Mouse (Mus musculus): ENCODE results near the gene Sema3e. TPM values are rescaled to one million over a fixed set of nuclear protein-coding genes. Genes with fewer than 3 reads are reported as not detected.

Sema3e gene
- polyA plus RNA-seq, 1 experiment from 2014 or later, result 1.9 TPM

- Histone ChIP-seq H3K36me3 (replicated peaks; ENCODE audit: control insufficient read depth, insufficient read depth, low read depth, low read length) (no peaks in the 10 kb centered on the region), H3K4me1 (ENCODE audit: control insufficient read depth, insufficient read depth, low read length) (no peaks in the 10 kb centered on the region), H3K4me2 (ENCODE audit: low read depth, low read length) (no peak overlapping the region), H3K9ac (replicated peaks; ENCODE audit: low read length) (no peak overlapping the region), H3K4me3 (ENCODE audit: low read depth, low read length) (no peak overlapping the region), H3K27me3 (ENCODE audit: control insufficient read depth, insufficient read depth, low read length) (no peaks in the 10 kb centered on the region), H3K27ac (replicated peaks; ENCODE audit: low read depth, low read length) (no peak overlapping the region), H3K9me3 (replicated peaks; ENCODE audit: control insufficient read depth, low read length) (no peaks in the 10 kb centered on the region)
- WGBS, result 79% methylated on average over 3 of the region's 3 CpGs
- DNase-seq (ENCODE audit: low spot score), result no peak
- ATAC-seq (replicated peaks; ENCODE audit: insufficient number of reproducible peaks, low FRiP score, low TSS enrichment, low read depth), result no peak
These were observed 206.0 kb downstream of the Sema3e start for GRCm38 (mm10) chr5:14231027-14231426.

DNA sequence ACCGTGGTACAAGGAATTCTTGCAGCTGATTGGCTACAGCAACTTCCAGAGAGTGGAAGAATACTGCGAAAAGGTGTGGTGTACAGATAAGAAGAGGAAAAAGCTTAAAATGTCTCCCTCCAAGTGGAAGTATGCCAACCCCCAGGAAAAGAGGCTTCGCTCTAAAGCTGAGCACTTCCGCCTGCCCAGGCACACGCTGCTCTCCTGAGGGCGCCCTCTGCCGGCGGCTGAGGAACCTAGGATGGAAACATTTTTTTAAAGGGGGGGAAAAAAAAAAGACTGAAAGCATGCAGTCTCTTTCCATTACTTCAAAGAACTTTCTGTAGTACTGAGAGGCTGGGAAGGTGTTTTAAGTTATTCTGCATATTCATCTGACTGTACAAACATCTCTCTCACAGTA, 227.5 kb downstream of the Sema3e start:
- no peak overlapping the region for H3K4me3 ChIP-seq (ENCODE audit: low read depth, low read length)
- peak; percentile 52 for DNase-seq (ENCODE audit: low spot score)
- ATAC-seq (replicated peaks; ENCODE audit: insufficient number of reproducible peaks, low FRiP score, low TSS enrichment, low read depth), result no peak
- H3K9me3 ChIP-seq (replicated peaks; ENCODE audit: control insufficient read depth, low read length), result no peaks in the 10 kb centered on the region
- no peak overlapping the region for H3K4me2 ChIP-seq (ENCODE audit: low read depth, low read length)
- H3K27ac ChIP-seq (replicated peaks; ENCODE audit: low read depth, low read length), result no peak overlapping the region
- 48% methylated on average over 8 of the region's 8 CpGs for WGBS
- H3K9ac ChIP-seq (replicated peaks; ENCODE audit: low read length), result no peak overlapping the region
- no peaks in the 10 kb centered on the region for H3K4me1 ChIP-seq (ENCODE audit: control insufficient read depth, insufficient read depth, low read length)
- no peaks in the 10 kb centered on the region for H3K36me3 ChIP-seq (replicated peaks; ENCODE audit: control insufficient read depth, insufficient read depth, low read depth, low read length)
- no peaks in the 10 kb centered on the region for H3K27me3 ChIP-seq (ENCODE audit: control insufficient read depth, insufficient read depth, low read length)

DNA sequence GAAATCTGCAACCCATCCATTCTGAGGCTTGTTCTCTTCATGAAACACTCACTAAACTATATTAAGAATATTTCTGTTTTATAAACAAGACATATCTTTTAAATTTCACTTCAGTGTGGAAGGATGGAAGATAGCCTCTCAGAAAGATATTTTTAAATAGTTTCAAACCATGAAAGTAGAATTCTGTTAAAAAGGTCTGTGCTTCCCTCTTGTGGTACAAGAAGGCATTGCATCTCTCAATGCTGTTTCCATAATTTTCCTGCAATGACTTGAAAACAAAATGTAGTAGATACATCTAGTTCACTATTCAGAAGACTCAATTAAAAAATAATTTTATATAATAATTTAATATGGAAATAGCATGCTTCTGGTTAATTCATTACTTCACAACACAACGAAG, 228.3 kb downstream of the Sema3e start:
- no peak overlapping the region for H3K27ac ChIP-seq (replicated peaks; ENCODE audit: low read depth, low read length)
- no peaks in the 10 kb centered on the region for H3K27me3 ChIP-seq (ENCODE audit: control insufficient read depth, insufficient read depth, low read length)
- DNase-seq (ENCODE audit: low spot score) (peak; percentile 70), ATAC-seq (replicated peaks; ENCODE audit: insufficient number of reproducible peaks, low FRiP score, low TSS enrichment, low read depth) (no peak)
- 67% methylated on average over 1 of the region's 1 CpGs for WGBS
- no peaks in the 10 kb centered on the region for H3K4me1 ChIP-seq (ENCODE audit: control insufficient read depth, insufficient read depth, low read length)
- no peak overlapping the region for H3K9ac ChIP-seq (replicated peaks; ENCODE audit: low read length)
- H3K4me2 ChIP-seq (ENCODE audit: low read depth, low read length), result no peak overlapping the region
- H3K36me3 ChIP-seq (replicated peaks; ENCODE audit: control insufficient read depth, insufficient read depth, low read depth, low read length), result no peaks in the 10 kb centered on the region
- no peak overlapping the region for H3K4me3 ChIP-seq (ENCODE audit: low read depth, low read length)
- no peaks in the 10 kb centered on the region for H3K9me3 ChIP-seq (replicated peaks; ENCODE audit: control insufficient read depth, low read length)

DNA sequence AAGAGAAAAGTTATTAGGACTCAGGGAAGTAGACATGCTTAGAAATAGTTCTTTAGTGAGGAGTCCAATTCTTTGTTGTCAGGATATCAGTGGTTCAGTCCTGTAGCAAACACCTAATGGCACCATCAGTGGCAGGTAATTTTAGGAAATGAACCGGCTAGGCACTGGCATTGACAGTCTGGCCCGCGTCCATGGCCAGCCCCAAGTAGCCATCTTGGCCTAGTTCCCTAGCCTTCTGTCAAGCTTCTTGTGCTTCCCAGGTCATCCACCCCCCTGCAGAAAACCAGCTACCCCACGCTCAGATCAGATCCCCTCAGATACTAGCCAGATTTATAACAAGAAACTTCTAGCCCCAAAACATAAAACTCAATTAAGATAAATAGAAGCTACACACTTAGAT, 235.1 kb downstream of the Sema3e start:
- Histone ChIP-seq H3K9ac (replicated peaks; ENCODE audit: low read length) (no peak overlapping the region), H3K9me3 (replicated peaks; ENCODE audit: control insufficient read depth, low read length) (no peaks in the 10 kb centered on the region), H3K4me3 (ENCODE audit: low read depth, low read length) (no peak overlapping the region), H3K4me2 (ENCODE audit: low read depth, low read length) (no peak overlapping the region), H3K36me3 (replicated peaks; ENCODE audit: control insufficient read depth, insufficient read depth, low read depth, low read length) (no peaks in the 10 kb centered on the region), H3K27me3 (ENCODE audit: control insufficient read depth, insufficient read depth, low read length) (no peaks in the 10 kb centered on the region), H3K4me1 (ENCODE audit: control insufficient read depth, insufficient read depth, low read length) (no peaks in the 10 kb centered on the region), H3K27ac (replicated peaks; ENCODE audit: low read depth, low read length) (no peak overlapping the region)
- DNase-seq (ENCODE audit: low spot score), result no peak
- WGBS, result 92% methylated on average over 4 of the region's 4 CpGs
- ATAC-seq (replicated peaks; ENCODE audit: insufficient number of reproducible peaks, low FRiP score, low TSS enrichment, low read depth), result no peak

DNA sequence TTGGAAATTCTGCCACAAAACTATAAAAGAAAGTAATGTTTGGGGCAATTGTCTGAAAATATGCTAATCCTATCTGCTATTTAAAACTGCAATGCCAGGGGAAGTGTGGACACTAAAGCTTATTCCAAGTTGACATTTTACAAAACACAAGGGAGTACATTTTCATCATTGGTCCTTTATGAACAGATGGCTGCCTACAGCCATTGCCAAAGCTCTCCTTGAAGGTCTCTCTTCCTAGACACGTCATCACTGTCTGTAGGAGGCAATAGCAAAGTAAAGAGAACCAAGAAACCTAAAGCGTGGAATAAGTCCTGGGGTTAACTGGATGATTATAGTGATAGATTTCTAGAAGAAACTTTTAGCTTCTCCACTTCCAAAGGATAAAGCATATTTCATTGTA, 242.3 kb downstream of the Sema3e start:
- no peaks in the 10 kb centered on the region for H3K4me1 ChIP-seq (ENCODE audit: control insufficient read depth, insufficient read depth, low read length)
- 79% methylated on average over 2 of the region's 2 CpGs for WGBS
- DNase-seq (ENCODE audit: low spot score) (no peak), ATAC-seq (replicated peaks; ENCODE audit: insufficient number of reproducible peaks, low FRiP score, low TSS enrichment, low read depth) (no peak)
- H3K36me3 ChIP-seq (replicated peaks; ENCODE audit: control insufficient read depth, insufficient read depth, low read depth, low read length), result no peaks in the 10 kb centered on the region
- no peak overlapping the region for H3K9ac ChIP-seq (replicated peaks; ENCODE audit: low read length)
- H3K27me3 ChIP-seq (ENCODE audit: control insufficient read depth, insufficient read depth, low read length), result no peaks in the 10 kb centered on the region
- H3K4me2 ChIP-seq (ENCODE audit: low read depth, low read length), result no peak overlapping the region
- H3K4me3 ChIP-seq (ENCODE audit: low read depth, low read length), result no peak overlapping the region
- no peaks in the 10 kb centered on the region for H3K9me3 ChIP-seq (replicated peaks; ENCODE audit: control insufficient read depth, low read length)
- no peak overlapping the region for H3K27ac ChIP-seq (replicated peaks; ENCODE audit: low read depth, low read length)

Other genes with a start within 250 kb of the Sema3e start
- not detected in 2 replicates for gene Speer3, start 233.7 kb upstream of the Sema3e start, polyA plus RNA-seq (2014; fragmentation: Nextera tagmentation; extraction: Ambion mirVana)

All from embryonic facial prominence, embryonic 11.5 days (tissue).